Mouse (Mus musculus) ES-Bruce4 (cell line): ENCODE measurements at regions not wholly inside any gene's neighbourhood (a gene's known extent, or its start where the extent isn't known, plus 50 kb on each side); places are given as distances from the start of the nearest gene placed in this dataset.

Source experiments
- H3K27ac ChIP-seq: 2 replicates; pipeline ENCODE4 v1.5.1; 2012; ENCODE audit warnings: low read length, inconsistent platforms; ENCODE audit not compliant: insufficient read depth
- H3K27me3 ChIP-seq: 2 replicates; pipeline ENCODE4 v1.6.1; 2012; ENCODE audit warnings: mild to moderate bottlenecking, low read length, inconsistent platforms; ENCODE audit not compliant: control insufficient read depth, poor library complexity, insufficient read depth, severe bottlenecking
- H3K36me3 ChIP-seq: 2 replicates; pipeline ENCODE4 v1.6.1; 2012; ENCODE audit warnings: inconsistent platforms, mild to moderate bottlenecking, low read length, moderate library complexity; ENCODE audit not compliant: control insufficient read depth, poor library complexity, insufficient read depth, severe bottlenecking
- H3K4me1 ChIP-seq: one replicate; pipeline ENCODE4 v1.8.1; 2011; ENCODE audit warnings: low read length; ENCODE audit not compliant: control insufficient read depth, insufficient read depth
- H3K4me3 ChIP-seq: 2 replicates; pipeline ENCODE4 v1.5.1; 2011; ENCODE audit warnings: low read depth, mild to moderate bottlenecking, low read length
- H3K9ac ChIP-seq: 2 replicates; pipeline ENCODE4 v1.6.1; 2012; ENCODE audit warnings: low read depth, mild to moderate bottlenecking, inconsistent platforms; ENCODE audit not compliant: poor library complexity, severe bottlenecking
- H3K9me3 ChIP-seq: replicated peaks from 2 replicates; pipeline ENCODE4 v1.6.1; 2012; ENCODE audit warnings: mild to moderate bottlenecking, low read length, inconsistent platforms; ENCODE audit not compliant: control insufficient read depth, poor library complexity, insufficient read depth, severe bottlenecking
- CTCF ChIP-seq: IDR thresholded peaks from one replicate; pipeline ENCODE4 v1.8.1; 2011; ENCODE audit warnings: low read depth, low read length
- EP300 ChIP-seq: IDR thresholded peaks from 2 replicates; pipeline ENCODE4 v1.6.1; 2011; ENCODE audit warnings: low read depth, low read length; ENCODE audit not compliant: insufficient read depth
- POLR2A ChIP-seq: IDR thresholded peaks from one replicate; pipeline ENCODE4 v1.8.1; 2011; ENCODE audit warnings: low read length; ENCODE audit not compliant: insufficient read depth

DNA sequence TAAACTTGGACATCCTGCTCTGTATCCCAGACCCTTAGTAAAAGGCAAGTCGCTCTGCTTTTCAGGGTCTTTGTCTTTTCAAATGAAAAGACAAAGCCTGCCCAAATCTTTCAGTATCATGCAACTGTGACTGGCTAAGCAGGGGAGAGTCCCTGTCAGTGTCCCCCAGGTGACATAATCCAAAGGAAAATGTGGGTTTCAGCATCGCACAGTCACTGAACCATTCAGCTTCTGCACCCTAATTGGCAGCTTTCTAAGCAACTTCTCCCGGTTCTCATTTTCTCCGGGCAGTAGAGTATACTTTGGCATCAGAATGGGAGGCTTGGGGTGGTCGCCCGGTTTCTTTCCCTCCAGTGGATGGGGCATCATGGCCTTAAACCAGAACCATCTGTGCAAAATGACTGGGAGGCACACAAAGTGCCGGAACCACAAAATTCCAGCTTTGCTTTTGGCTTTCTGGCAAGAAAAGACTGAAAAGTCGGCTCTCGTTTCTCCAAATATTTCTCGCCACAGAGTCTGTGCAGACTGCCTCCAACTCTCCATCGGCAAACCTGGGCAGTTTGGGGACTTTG is 228.3 kb downstream of the Lpin1 start:
- TF ChIP-seq CTCF = no peak
- TF ChIP-seq EP300 = no peak
- no peak for TF ChIP-seq POLR2A
- Histone ChIP-seq H3K27ac (no peak overlapping the region), H3K4me1 (no peaks in the 10 kb centered on the region), H3K9ac (no peak overlapping the region), H3K36me3 (no peaks in the 10 kb centered on the region), H3K27me3 (no peaks in the 10 kb centered on the region), H3K4me3 (no peak overlapping the region), H3K9me3 (no peaks in the 10 kb centered on the region)

DNA sequence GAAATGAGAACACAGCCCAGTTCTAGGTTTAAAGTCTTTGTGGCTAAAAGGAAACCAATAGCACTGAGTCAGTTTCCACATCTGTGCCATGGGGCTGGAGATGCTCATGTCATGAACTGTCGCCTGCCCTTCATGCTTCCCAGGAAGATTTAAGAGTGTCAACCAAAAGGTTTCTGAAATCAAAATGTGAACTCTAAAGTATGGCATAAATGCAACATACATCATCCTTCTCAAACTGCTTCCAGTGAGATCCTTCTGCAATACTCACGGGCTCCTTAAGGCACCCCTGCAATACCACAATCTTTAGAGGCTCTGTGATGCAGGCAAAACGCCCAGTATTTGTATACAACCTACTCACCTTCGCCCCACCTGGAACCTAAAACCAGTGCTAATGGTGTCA is 229.7 kb downstream of the Lpin1 start:
- H3K9me3 ChIP-seq = no peaks in the 10 kb centered on the region

GRCm38 (mm10) chr12:16380346-16380745 is 230.4 kb downstream of the Lpin1 start:
- no peak overlapping the region for H3K9ac ChIP-seq
- no peak overlapping the region for H3K27ac ChIP-seq
- H3K27me3 ChIP-seq = no peaks in the 10 kb centered on the region
- no peaks in the 10 kb centered on the region for H3K4me1 ChIP-seq
- no peaks in the 10 kb centered on the region for H3K9me3 ChIP-seq
- TF ChIP-seq POLR2A (no peak), EP300 (no peak), CTCF (no peak)
- no peaks in the 10 kb centered on the region for H3K36me3 ChIP-seq
- no peak overlapping the region for H3K4me3 ChIP-seq

More for the DNA sequence above, 229.7 kb downstream of the Lpin1 start:
- Histone ChIP-seq H3K27ac (no peak overlapping the region), H3K4me3 (no peak overlapping the region), H3K27me3 (no peaks in the 10 kb centered on the region), H3K4me1 (no peaks in the 10 kb centered on the region), H3K36me3 (no peaks in the 10 kb centered on the region), H3K9ac (no peak overlapping the region)
- TF ChIP-seq EP300 (no peak), CTCF (no peak), POLR2A (no peak)

DNA sequence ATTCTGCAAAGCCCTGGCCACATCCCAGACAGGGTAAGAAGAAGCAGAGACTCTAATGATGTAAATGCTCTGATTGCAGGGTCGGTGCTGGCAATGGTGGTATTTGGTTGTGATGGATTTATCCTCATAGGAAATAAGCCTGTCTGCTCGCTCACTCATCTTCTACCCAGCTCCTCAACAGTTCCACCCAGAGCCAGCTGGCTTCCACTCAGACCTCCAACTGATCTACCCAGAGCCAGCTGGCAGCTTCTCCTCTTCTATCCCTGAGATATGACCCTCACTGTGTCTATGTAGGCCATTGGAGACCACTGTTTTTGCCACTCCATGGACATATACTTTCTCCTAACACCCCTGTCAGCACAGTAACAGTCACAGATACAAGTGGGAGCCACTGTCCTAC is 231.4 kb downstream of the Lpin1 start:
- TF ChIP-seq CTCF (no peak), EP300 (no peak), POLR2A (no peak)
- Histone ChIP-seq H3K27me3 (no peaks in the 10 kb centered on the region), H3K4me1 (no peaks in the 10 kb centered on the region), H3K4me3 (no peak overlapping the region), H3K9ac (no peak overlapping the region), H3K27ac (no peak overlapping the region), H3K36me3 (no peaks in the 10 kb centered on the region), H3K9me3 (no peaks in the 10 kb centered on the region)

DNA sequence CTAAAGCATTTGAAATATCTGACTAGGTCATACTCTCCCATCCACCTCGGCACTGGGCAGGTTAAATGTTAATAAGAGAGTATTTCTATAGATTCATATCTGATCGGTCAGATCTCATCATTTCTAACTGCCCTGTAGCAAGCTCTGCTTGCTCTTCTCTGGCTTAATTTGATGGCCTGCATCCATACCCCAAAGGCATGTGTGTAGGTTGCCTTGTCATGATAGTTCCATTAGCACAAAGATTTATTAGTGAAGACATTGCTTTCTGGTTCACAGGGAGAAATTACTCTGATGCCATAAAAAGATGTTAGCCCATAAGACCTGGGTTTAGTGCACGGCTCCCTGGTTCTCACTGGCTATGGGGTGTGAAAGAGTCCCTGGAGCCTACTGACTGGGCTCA is 232.3 kb downstream of the Lpin1 start:
- no peaks in the 10 kb centered on the region for H3K36me3 ChIP-seq
- no peaks in the 10 kb centered on the region for H3K27me3 ChIP-seq
- H3K4me3 ChIP-seq = no peak overlapping the region
- no peaks in the 10 kb centered on the region for H3K4me1 ChIP-seq
- no peak for TF ChIP-seq CTCF
- TF ChIP-seq EP300 = no peak
- TF ChIP-seq POLR2A = no peak
- no peak overlapping the region for H3K27ac ChIP-seq
- no peak overlapping the region for H3K9ac ChIP-seq
- H3K9me3 ChIP-seq = no peaks in the 10 kb centered on the region

DNA sequence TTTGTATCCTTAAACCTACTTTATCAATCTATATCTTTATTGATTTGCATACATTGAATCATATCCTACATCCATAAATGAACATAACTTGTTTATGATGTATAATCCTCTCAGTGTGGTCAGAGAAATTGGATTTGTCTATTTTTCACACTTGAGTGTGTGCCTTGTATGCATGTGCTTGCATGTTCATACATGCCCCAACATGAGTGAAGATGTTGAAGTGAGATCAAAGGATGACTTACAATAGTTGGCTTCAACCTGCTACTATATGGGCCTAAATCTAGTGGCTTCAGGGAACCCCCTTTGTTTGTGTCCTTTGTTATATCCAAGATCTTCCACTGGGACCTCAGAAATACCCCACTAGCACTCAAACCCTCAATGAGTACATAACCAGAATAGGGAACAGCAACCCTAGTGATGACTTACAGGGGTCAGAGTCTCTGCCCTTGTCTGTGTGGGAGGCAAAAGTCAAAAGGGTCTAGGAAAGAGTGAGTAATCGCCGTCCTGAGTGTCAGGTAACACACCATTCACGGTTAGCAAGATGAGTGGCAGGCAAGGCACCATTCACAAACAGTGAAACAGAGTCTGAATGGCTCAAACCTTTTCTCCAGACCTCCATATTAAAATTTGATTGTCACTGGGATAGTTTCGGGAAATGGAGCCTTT is 236.3 kb downstream of the Lpin1 start:
- Histone ChIP-seq H3K4me3 (no peak overlapping the region), H3K36me3 (no peaks in the 10 kb centered on the region), H3K9ac (no peak overlapping the region), H3K9me3 (no peaks in the 10 kb centered on the region), H3K27me3 (no peaks in the 10 kb centered on the region), H3K4me1 (no peaks in the 10 kb centered on the region), H3K27ac (no peak overlapping the region)
- TF ChIP-seq EP300 (no peak), CTCF (no peak), POLR2A (no peak)
